Mouse (Mus musculus) C2C12 (cell line): ENCODE data around the gene Zfp385b. TPM values are rescaled to one million over a fixed set of nuclear protein-coding genes. Genes with fewer than 3 reads are reported as not detected.

ENCODE experiments used
- H3K27me3 ChIP-seq: one replicate; pipeline ENCODE4 v1.6.1; 2011; ENCODE audit not compliant: control insufficient read depth, insufficient read depth, insufficient read length
- H3K36me3 ChIP-seq: one replicate; pipeline ENCODE4 v1.6.1; 2011; ENCODE audit not compliant: control insufficient read depth, insufficient read depth
- H3K4me3 ChIP-seq: one replicate; pipeline ENCODE4 v1.5.1; 2011; ENCODE audit warnings: mild to moderate bottlenecking, control low read depth; ENCODE audit not compliant: poor library complexity, insufficient read depth, severe bottlenecking
- H3K79me2 ChIP-seq: one replicate; pipeline ENCODE4 v1.6.1; 2011; ENCODE audit not compliant: control insufficient read depth, insufficient read depth
- H3K79me3 ChIP-seq: one replicate; pipeline ENCODE4 v1.6.1; 2011; ENCODE audit warnings: low read depth, control low read depth
- H3ac ChIP-seq: one replicate; pipeline ENCODE3; 2011; ENCODE audit warnings: low read depth; ENCODE audit not compliant: control insufficient read depth, insufficient read length
- CEBPB ChIP-seq: IDR thresholded peaks from one replicate; pipeline ENCODE4 v1.6.1; 2011; ENCODE audit warnings: low read depth, mild to moderate bottlenecking, control low read depth, moderate library complexity
- CTCF ChIP-seq: IDR thresholded peaks from one replicate; pipeline ENCODE4 v1.5.1; 2011; ENCODE audit not compliant: control insufficient read depth, insufficient read depth, insufficient read length
- FOSL1 ChIP-seq: IDR thresholded peaks from one replicate; pipeline ENCODE4 v1.8.0; 2011; ENCODE audit warnings: mild to moderate bottlenecking, low read length; ENCODE audit not compliant: poor library complexity, insufficient read depth, severe bottlenecking
- MAX ChIP-seq: IDR thresholded peaks from one replicate; pipeline ENCODE4 v1.6.1; 2011; ENCODE audit warnings: mild to moderate bottlenecking, control low read depth
- MYOD1 ChIP-seq: IDR thresholded peaks from one replicate; pipeline ENCODE4 v1.6.1; 2011; ENCODE audit warnings: low read depth; ENCODE audit not compliant: control insufficient read depth, insufficient read length
- MYOG ChIP-seq: IDR thresholded peaks from one replicate; pipeline ENCODE4 v1.6.1; 2011; ENCODE audit not compliant: control insufficient read depth, insufficient read length; ENCODE audit errors: extremely low read depth
- USF1 ChIP-seq: IDR thresholded peaks from one replicate; pipeline ENCODE4 v1.6.1; 2011; ENCODE audit warnings: low read depth, mild to moderate bottlenecking, control low read depth, moderate library complexity
- polyA plus RNA-seq: library from polyadenylated mRNA; unstranded; fragments of >200 nt; fragmentation: generic; extraction: Trizol; gene quantifications from one replicate; pipeline ENCODE4 v1.2.1, GENCODE M21; 2012; ENCODE audit warnings: missing spikeins

Zfp385b gene
- polyA plus RNA-seq, 1 experiment, result 0.01 TPM

DNA sequence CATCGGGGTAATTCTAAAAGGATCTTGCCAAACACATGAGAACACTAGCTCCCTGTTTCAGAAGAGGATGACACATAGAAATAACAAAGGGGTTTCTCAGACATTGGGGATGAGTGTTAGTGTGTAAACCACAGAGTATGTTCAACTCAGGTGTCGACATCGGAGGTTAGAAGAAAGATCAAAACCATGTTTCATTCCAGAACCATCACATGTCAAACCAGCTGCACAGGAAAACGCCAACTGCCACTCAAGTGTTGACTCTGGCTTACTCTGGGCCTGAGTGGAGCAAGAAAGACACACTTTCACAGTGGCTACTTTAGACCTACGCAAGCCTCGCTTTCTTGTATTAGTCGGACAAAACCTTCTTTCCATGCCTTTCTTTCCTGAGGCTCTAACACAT, 74.2 kb downstream of the Zfp385b start:
- Histone ChIP-seq H3K36me3 (no peaks in the 10 kb centered on the region), H3ac (no peak overlapping the region), H3K4me3 (no peak overlapping the region), H3K79me2 (no peaks in the 10 kb centered on the region), H3K79me3 (no peaks in the 10 kb centered on the region), H3K27me3 (no peaks in the 10 kb centered on the region)
- no peak for TF ChIP-seq MAX
- no peak for TF ChIP-seq FOSL1
- no peak for TF ChIP-seq MYOG
- no peak for TF ChIP-seq MYOD1
- no peak for TF ChIP-seq CTCF
- no peak for TF ChIP-seq CEBPB

DNA sequence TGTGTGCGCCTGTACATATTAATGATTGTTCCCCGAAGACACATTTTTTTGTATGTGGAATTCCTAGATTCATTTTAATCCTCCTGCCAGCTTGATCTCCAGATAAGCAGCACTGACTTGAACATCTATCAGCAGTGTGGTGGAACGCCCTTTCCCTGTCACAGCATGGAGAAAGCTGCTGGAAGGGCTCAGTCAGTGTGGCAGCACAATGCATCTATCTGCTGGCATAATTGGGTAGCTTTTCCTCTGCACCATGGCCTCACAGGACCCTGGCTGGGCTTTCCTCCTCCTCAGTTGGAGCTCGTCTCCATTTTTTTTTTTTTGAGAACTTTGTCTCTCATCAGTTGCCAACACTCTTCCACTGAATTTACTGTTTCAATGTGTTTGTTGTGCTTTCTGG, 77.1 kb downstream of the Zfp385b start:
- Histone ChIP-seq H3K4me3 (no peak overlapping the region), H3K79me2 (no peaks in the 10 kb centered on the region)

DNA sequence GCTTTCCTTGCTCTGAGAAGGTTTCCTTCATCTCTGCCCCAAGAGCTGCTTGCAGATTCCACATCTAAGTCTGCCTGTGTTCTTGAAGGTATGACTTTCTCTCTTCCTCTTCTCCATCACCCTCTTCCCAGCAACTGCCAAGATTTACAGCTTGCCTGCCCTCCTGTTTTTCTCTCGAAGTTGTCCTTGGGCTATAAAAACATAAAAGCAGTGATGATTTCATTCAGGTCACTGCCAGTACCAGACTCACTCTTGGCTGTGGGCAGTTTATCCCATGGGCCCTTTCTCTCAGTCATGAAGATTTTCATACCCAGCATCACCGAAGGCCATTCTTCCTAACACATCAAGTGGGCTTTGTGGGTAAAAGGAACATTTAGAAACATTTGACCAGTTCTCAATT, 89.2 kb downstream of the Zfp385b start:
- H3K79me2 ChIP-seq, result no peaks in the 10 kb centered on the region
- no peak overlapping the region for H3ac ChIP-seq
- H3K27me3 ChIP-seq, result peaks cover 3% of the 10 kb centered on the region
- TF ChIP-seq CTCF (no peak), MYOG (no peak), MAX (no peak), MYOD1 (no peak), FOSL1 (no peak), CEBPB (no peak), USF1 (no peak)
- no peak overlapping the region for H3K4me3 ChIP-seq
- H3K36me3 ChIP-seq, result no peaks in the 10 kb centered on the region
- H3K79me3 ChIP-seq, result no peaks in the 10 kb centered on the region

More for the DNA sequence above, 77.1 kb downstream of the Zfp385b start:
- no peak overlapping the region for H3ac ChIP-seq
- TF ChIP-seq MYOG, result no peak
- no peak for TF ChIP-seq USF1
- TF ChIP-seq FOSL1, result no peak
- no peak for TF ChIP-seq CEBPB
- no peak for TF ChIP-seq MYOD1
- no peak for TF ChIP-seq MAX
- no peak for TF ChIP-seq CTCF
- no peaks in the 10 kb centered on the region for H3K36me3 ChIP-seq
- H3K27me3 ChIP-seq, result no peaks in the 10 kb centered on the region
- no peaks in the 10 kb centered on the region for H3K79me3 ChIP-seq

DNA sequence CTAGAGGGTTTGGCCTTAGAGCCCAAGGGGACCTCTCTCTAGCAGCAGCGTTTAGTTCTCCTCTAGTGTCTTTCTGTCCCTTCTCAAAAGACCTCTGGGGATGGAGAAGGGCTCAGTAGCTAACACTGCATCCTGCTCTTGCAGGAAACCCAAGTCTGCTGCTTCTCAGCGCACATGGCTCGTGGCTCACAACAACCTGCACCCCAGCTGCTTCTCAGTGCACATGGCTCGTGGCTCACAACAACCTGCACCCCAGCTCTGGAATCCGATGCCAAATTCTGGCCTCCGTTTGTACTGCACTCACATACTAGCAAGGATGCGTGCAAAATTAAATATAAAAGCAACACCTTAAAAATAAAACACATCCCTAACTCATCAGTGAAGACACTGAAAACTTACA, 92.6 kb downstream of the Zfp385b start:
- H3K36me3 ChIP-seq, result no peaks in the 10 kb centered on the region
- no peak overlapping the region for H3K4me3 ChIP-seq
- H3K79me2 ChIP-seq, result no peaks in the 10 kb centered on the region
- no peaks in the 10 kb centered on the region for H3K79me3 ChIP-seq
- no peaks in the 10 kb centered on the region for H3K27me3 ChIP-seq
- H3ac ChIP-seq, result no peak overlapping the region
- TF ChIP-seq MAX (no peak), CEBPB (no peak), CTCF (no peak)

DNA sequence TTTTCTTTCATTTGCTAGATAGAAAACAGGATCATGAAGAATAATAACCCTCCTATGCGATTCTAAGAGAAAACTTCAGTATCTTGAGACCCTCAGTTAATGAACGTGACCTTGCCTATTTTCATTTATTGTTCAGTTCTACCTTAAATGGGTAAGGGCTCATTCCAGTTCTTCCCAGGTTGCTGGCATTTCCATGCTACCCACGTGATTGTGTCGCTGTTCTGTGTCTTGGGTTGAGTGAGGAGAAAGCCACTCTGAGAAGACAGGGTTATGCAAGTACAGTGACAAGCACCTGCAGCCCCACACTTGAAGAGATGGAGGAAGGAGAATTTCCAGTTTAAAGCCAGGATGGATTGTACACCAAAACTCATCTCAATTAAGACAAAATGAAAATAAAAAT, 98.6 kb downstream of the Zfp385b start:
- Histone ChIP-seq H3K27me3 (no peaks in the 10 kb centered on the region), H3K79me3 (no peaks in the 10 kb centered on the region), H3K4me3 (no peak overlapping the region), H3K36me3 (no peaks in the 10 kb centered on the region), H3K79me2 (no peaks in the 10 kb centered on the region), H3ac (no peak overlapping the region)
- TF ChIP-seq CTCF (no peak), MAX (no peak), MYOD1 (no peak), FOSL1 (no peak), CEBPB (no peak), USF1 (no peak), MYOG (no peak)

DNA sequence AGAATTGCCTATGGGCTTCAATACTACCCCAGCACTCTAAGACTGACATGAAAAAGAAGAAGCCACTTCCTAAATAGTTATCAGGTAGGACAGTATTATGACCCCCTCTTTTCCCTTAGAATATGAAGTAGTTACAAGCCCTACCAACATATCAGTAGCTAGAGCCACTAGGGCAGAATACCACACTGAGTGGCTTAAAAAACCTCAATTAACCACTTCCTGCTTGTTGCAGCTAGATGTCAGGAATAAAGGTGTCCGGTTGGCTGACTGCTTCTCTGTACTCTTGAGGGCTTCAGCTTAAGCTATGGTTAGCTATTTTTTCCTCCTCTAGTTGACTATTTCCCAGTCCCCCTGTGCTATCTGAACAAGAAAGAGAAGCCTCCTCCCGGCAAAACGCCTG, 103.1 kb downstream of the Zfp385b start:
- no peak for TF ChIP-seq MAX
- no peak for TF ChIP-seq CTCF
- TF ChIP-seq MYOG, result no peak
- no peak for TF ChIP-seq CEBPB
- no peak for TF ChIP-seq FOSL1
- TF ChIP-seq USF1, result no peak
- TF ChIP-seq MYOD1, result no peak
- Histone ChIP-seq H3K36me3 (no peaks in the 10 kb centered on the region), H3K79me2 (no peaks in the 10 kb centered on the region), H3K79me3 (no peaks in the 10 kb centered on the region), H3ac (no peak overlapping the region), H3K4me3 (no peak overlapping the region), H3K27me3 (no peaks in the 10 kb centered on the region)
